Mouse (Mus musculus) cerebellum, postnatal 10 days (tissue): ENCODE measurements around the gene Ptn.
A peak's percentile ranks its signal among the peaks of the same experiment; 100 is the strongest.
"Not testable (repeated sequence)": the region's sequence is repeated elsewhere in the genome, so short reads cannot be mapped to it uniquely, and the experiment has no call there.

Experiments used
- DNase-seq, 2 experiments: peaks; one replicate each; pipeline ENCODE4 v3.0.0; 2021; ENCODE audit warnings: mixed read lengths in 2 of 2

Ptn gene

GRCm38 (mm10) chr6:36752887-36753286, 57.1 kb downstream of the Ptn start:
- peak; percentile 50 to 53 for DNase-seq

- peak; percentile 46 to 53 for DNase-seq
Measured at GRCm38 (mm10) chr6:36739811-36740210, 70.2 kb downstream of the Ptn start.

GRCm38 (mm10) chr6:36736763-36737162, 73.3 kb downstream of the Ptn start:
- no peak for DNase-seq

GRCm38 (mm10) chr6:36735622-36736021, 74.4 kb downstream of the Ptn start:
- DNase-seq: not testable (repeated sequence)

GRCm38 (mm10) chr6:36729811-36730210, 80.2 kb downstream of the Ptn start:
- DNase-seq: not testable (repeated sequence)

DNA sequence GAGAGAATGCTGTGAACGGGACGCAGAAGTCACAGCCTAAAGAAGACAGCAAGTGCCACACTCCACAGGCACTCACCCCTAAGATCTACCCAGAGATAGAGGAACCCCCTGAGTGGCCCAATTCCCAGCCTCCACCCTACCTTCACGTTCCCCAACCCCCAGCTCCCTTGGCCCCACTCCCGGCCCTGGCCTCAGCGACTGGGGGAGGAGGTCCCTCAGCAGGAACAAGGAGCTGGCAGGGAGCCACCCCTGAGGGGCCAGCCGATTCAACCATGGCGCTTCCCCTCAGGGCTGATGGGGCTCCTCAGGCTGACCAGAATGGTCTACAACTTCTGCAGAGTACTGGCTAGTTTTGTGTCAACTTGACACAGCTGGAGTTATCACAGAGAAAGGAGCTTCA, 81.9 kb downstream of the Ptn start:
- DNase-seq: peak; percentile 56 to 73

DNA sequence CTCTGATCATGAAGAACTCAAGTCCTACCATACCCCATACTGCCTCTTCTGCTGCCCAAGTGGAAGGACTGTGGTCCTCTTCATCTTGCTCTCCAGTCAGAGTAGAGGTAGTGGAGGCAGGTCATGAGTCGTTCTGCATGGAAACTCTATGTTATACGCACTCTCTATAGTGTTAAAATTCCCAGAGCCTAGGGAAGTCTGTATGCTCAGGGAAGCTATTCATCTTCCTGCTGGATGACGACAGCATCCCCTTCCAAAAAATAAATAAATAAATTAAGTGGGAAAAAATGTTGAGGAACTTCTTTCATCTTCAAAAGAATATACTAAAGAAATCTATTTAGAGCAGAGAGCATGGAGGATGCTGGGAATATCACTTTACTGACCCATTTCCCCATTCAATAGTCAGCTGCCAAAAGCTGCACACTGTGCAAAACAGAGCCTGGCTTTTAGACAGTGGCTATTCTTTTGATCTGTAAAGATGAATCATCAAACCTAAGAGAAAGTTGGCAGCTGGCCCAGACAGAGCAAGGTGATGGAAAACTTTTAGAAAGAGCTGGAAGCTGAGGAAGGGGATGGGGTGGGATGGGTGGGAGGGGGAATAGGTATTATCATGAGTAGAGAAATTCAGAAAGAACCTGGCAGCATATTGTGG, 84.4 kb downstream of the Ptn start:
- DNase-seq: peak; percentile 30 to 33

GRCm38 (mm10) chr6:36722769-36723549, 87.1 kb downstream of the Ptn start:
- DNase-seq: peak in 1 of 2 experiments; percentile 52

- peak; percentile 17 to 33 for DNase-seq
Measured at GRCm38 (mm10) chr6:36713329-36713728, 96.7 kb downstream of the Ptn start.

DNA sequence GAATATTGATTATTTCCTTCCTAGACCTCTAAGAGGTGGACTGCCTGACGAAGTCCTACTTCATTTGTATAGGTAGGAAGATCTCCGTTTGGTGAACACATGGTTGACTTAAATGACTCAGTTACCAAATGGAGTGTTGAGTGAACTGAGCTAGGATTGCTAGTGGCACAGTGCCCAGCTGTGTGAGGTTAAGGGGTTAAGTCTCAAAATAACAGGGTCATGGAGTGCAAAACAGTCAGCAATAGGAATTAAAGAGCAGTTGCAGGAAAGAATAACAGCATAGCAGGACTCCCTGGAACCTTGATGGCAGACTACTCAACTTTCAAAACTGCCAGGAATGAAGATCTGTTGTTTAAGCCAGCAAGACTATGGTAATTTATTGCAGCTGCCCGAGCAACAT, 114.5 kb downstream of the Ptn start:
- no peak for DNase-seq

- DNase-seq: peak; percentile 81
Measured at GRCm38 (mm10) chr6:36691497-36691896, 118.5 kb downstream of the Ptn start.

- DNase-seq: no peak
Measured at GRCm38 (mm10) chr6:36690941-36691340, 119.1 kb downstream of the Ptn start.

DNA sequence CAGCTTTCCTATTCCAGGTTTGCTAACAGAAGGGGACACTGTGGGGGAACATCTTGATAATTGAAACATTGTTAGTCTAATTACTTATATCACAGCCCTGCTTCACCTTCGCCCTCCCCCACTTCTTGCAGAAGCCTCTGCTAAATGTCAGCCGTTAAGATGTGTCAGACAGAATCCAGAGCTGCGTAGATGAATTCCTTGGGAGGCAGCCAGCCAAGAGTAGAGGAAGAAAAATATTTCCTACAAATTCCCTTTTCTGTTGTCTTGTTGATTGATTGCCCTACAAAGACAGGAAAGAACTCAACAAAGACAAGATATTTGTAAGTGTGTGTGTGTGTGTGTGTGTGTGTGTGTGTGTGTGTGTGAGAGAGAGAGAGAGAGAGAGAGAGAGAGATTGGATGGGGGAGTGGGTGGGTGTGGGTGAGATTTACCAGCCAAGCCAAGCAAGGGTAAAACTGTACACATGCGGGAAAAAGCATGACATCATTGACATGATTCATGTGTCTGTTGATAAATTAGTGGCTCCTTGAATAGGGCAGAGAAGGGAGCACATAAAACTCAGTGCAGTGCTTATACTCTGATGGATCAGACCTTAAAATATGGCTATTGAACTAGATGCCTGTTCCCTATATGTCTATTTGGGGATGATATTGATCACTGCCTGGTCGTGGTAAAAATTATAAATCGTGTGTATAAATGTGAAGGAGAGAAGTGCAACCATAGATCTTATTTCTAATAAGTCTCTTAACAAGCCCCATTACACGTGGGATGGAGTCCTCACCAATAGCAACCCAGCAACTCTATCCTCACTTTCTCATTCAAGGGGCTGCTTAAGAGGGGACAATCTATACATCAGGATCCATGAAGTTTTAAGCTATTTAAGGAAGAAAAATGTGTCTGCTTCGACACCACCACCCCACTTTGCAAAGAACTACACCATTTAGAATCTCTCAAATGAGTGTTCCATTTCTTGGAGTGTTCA, 133.0 kb downstream of the Ptn start:
- DNase-seq: peak; percentile 23 to 31

DNA sequence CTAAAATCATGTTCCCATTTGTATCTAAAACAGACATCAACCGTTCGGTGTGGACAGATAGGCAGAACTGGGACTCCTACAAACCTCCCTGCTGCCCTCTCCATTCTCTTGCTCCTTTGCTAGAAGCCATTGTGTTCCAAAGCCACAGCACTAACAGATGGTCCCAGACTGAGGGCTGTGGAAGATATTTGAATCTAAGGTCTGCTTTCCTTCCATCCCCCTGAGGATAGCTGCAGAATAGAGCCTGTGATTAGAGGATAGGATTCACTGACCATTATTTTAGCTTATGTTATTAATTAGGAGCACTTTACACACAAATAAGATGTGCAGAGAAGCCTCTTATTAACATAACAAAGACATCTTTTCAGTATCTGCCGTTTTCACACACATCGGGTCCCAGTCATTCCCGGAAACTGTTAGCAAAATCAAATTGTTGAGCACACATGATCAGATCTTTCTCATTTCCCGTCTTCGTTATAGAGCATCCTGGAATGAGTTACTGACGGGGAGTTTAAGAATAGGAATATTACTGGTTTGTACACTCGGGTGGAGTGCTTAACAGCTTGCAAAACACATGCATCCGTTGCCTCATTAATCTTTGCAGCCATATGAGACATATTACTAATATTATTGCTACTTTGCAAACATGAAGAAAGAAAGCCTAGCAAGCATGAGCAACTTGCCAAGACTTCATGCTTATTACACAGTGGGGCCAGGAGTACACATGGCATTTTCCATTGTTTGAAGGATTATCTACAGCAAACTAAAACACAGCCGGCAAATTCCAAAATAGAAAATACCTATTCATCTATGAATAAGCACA, 137.4 kb downstream of the Ptn start:
- DNase-seq: peak; percentile 55

DNA sequence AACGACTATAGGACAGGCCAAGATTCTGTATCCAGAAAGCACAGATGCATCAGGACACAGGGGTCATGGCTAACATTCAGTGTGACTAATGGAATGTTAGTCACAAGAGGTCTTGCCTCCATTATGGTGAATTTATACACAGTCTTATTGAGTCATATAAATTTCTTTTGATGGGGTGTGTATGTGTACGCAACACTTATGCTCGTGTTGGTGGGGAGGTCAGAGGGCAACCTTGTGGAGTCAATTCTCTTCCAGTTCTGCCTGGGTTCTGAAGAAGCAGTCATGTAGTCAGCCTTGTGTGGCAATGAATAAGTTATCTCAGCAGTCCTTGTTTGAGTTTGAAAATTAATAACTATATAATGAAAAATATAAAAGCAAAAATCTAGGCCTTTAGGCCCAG, 138.7 kb downstream of the Ptn start:
- DNase-seq: no peak
